Mouse (Mus musculus) induced T-regulatory cell, adult 2 months (primary cell): ENCODE data around the gene Brca2.

Experiments used
- DNase-seq: peaks from one replicate; pipeline ENCODE4 v3.0.0-alpha.2; 2012; ENCODE audit warnings: low read depth

The Brca2 gene

DNA sequence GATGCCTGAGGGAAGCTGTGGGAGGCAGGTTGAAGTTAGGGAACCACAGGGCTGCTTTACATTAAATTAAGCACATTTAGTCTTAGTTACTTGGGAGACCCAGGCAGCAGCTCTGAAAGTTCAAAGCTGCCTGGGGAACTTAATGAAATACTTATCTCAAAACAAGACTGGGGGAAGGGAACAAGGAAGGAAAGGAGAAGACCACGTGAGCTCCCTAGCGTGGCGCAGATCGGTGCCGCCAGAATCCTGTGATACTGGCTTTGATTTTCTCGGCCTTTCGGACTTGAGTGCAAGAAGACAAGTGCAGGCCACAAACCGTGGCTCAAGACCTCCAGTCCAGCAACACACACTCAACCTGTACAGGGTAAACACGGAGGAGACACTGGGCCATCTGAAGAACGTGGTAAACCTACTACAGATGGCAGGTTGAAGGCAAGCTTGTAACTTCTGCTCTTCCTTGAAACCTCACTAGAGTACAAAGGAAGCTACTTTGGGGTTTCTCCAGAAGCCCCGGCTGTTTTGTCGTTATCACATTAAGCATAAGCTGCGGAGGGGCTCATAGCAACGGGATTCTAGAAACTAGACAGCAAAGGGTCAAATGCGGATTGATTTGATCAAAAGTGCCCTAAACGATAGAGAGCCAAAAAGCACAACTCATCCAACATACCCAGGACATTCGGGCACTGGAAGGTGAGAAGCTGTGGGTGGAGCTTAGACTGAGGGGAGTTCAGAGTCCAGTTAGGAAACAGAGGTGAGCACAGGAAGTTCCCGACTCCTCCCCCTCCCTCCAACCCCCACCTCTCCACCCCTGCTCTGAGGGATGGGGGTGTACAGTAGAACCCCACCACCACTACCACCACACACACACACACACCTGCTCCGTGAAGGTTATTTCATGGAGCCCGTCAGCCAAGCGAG is 76.0 kb downstream of the Brca2 start:
- peak; percentile 80 for DNase-seq

DNA sequence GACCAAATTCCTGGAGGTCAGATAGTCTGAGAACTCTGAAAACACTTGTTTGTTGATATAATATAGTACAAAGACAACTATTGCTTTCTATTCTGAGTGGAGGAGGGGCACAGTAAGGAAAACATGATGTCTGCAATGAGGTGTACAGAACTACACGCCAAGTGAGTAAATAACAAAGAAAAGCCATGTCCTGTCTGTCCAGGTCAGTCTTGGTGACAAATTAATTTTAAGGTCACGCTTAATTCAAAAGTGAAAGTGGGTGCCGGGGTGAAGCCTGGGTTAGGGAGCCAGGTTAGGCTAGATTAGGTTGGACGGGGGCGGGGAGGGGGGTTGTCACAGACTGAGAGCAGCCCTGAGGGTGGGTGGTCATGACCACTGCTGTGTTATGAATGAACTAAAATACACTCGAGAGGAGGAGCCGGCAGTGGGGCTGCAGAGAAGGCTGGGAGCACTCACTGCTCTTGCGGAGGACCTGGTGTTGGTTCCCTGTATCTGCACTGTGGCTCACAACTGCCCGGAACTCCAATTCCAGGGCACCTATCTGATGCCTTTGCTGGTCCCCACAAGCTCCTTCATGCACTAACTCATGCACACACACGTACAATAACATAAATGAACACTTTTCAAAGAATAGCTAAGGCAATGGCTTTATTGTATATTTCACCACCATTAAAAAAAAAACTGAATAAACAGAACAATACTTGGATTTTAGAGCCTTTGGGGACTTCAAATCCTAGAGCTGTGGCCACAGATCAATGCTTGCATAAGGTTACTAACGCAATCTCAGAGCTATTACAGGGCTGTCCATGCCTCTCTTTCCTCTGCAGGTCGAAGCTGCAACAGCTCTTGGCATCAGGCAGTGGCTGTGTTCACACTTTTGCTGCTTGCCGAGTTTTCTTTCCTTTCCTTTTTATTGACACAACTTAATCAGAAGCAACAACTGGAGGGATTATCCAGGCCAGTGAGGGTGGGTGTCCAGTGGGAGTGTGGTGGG is 77.2 kb downstream of the Brca2 start:
- peak; percentile 73 for DNase-seq

DNA sequence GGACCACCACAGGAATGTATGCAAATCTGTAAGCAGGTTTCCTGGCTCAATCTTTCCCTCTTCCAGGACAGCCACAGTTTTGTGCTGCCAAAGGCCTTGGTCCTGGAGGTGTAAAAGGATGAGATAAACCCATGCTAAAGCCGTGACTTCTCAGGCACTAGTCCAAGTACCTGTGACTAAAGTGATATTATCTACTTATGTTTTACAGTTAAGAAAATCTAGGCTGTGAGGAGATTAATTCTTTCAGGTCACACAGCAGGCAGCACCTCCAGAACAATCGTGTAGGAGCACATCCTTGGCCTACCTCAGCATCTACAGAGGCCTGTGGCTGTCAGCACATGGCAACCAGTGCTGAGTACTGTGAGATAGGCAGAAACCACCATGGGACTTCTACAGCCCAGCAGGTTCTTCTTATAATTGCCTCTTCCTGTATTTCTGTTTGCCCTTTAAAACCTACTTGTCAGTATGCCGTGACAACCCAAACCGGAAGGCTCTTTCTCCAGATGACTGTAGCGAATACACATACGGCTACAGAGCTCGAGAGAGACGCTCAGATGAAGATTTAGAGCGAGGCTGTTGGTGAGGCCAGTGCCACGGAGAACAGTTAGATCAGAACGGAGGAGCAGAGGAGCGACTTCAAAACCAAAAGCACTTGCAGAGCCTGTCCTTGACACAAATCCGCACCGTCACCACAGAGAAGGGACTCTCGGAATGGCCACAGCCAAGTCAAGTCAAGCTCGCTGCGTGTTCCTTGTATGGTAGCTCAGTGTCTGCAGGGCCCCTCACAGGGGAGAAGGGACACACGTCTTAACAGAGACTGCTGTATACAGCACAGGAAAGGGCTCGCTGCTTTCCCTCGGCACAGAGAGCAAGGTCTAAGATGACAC is 78.4 kb downstream of the Brca2 start:
- DNase-seq: peak; percentile 91

DNA sequence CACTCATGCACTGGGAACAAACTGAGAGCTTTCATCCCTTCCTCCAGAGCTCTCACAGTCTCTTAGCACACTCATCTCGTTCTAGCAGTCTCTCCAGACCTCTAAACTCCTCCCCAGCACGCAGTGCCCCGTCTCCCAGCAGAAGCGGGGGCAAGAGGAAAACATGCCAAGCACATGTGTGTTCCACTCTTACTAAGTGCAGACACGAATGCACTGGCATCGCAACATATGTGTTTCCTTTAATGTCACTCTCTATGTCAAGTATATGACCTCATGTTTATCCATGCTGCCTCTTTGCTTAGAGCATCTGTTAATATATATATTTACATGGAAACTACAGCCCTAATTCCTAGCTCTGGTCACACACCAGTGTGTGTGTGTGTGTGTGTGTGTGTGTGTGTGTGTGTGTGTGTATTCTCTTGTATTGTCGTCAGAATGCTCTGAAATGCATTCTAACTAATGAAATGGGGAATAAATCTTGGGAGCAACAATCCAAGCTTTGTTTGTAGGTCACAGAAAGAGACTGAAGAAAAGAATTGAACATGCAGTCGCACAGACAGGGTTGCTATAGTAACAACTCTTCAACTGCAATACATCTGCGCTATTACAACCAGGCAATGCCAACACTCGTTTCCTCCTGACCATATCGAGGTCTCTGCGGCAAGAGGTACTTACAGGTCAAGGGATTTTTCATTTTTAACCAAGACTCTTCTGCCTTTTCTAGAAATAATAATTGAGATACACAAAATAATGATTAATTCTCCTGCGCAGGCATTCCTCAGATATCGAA is 79.2 kb downstream of the Brca2 start:
- DNase-seq: no peak

DNA sequence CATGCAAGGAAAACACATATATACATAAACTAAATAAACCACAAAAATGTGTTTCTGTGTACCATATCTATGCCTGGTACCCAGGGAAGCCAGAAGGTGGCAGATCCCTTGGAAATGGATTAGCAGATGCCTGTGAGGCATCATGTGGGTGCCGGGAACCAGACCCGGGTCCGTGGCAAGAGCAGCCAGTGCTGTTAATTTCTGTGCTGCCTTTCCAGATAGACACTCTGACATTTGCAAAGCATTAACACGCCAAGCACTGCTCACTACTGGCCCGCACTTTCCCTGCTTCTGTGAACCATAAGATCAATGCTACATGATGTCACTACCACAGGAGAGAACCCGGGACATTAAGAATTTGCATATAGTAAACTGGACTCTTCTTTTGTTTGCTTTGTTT is 83.7 kb downstream of the Brca2 start:
- DNase-seq: no peak

DNA sequence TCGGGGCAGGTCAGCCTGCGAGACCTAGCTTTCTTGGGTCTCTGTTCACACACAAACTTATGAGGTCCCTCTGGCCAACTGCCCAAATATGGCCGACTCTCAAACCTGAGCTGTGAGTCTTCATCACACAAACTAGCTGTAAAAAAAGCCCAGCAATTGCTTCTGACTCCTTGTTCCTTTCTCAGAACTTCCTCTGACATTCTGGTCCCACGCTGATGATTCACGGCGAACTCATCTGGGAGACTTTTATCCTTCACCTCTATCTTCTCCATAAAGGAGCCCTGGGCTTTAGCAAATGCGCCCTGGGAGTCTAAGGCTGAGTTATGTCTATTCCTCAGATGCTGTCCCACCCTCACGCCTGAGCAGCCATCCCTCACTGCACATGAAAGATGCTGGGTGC is 85.2 kb downstream of the Brca2 start:
- no peak for DNase-seq

DNA sequence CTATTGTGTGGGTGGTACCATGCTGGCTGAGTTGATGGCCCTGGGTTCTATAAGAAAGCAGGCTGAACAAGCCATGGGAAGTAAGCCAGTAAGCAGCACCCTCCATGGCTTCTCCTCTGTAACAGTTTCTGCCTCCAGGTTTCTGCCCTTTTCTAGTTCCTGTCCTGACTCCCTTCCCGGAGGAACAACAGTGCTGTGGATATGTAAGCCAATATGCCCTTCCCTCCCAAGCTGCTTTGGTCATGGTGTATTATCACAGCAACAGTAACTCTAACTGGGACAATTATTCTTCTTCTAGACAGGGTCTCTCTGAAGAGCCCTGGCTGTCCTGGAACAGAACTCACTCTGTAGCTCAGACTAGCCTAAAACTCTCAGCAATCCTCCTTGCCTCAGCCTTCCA is 88.7 kb downstream of the Brca2 start:
- no peak for DNase-seq

DNA sequence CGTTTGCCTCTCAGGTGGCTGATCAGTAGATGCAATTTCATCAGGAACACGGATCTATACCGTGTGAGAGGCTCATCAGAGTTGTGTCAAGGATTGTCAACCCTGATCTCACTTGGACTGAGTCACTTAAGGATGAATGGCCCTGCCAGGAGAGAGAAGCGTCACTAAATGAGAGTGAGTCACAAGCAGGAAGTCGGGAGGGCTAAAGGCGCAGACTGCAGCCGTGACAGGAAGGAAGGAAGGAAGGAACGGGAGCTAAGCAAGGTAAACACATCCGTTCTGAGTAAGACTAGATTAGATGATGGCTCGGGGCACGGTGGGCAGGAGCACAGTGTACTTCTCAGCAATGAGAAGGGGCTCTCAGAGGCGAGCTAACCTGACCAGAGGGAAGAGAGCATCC is 89.3 kb downstream of the Brca2 start:
- DNase-seq: peak; percentile 85

DNA sequence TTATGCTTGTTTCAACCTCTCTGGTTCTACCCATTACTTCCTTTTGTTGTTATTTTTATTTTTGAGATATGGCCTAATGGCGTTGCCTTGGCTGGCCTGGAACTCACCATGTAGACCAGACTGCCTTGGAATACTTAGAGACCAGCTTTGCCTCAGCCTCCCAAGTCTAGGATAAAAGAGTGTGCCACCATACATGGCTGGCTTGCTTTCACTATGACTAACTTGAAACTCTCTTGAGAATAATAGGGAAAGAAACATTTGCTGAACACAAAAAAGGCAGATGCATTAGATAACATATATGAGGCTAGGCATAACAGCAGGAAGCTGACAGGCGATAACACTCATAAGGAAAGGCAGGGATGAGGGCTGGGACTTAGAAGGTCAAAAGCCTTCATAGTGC is 91.6 kb downstream of the Brca2 start:
- no peak for DNase-seq

DNA sequence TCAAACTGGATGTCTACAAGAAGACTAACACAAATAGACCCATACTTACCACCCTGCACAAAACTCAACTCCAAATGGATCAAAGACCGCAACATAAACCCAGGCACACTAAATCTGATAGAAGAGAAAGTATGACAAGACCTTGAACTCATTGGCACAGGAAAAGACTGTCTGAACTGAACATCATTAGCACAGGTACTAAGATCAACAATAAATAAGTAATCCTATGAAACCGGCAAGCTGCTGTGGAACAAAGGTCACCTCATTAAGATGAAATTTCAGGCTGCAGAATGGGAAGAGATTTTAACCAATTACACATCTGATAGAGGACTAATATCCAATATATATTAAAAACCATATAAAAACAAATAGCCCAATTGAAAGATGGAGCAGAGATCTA is 93.8 kb downstream of the Brca2 start:
- no peak for DNase-seq

DNA sequence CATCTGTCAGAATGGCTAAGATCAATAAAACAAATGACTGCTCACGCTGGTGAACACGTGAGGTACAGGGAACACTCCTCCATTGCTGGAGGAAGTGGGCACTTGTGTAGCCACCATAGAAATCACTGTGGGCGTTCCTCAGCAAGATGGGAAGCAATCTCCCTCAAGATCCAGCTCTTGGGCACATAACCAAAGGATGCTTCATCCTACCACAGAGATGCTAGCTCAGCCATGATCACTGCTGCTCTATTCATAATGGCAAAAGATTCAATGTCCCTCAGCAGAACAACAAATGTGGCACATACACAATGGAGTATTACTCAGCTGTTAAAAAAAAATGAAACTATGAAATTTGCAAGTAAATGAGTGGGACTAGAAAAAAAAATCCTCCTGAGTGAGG is 94.3 kb downstream of the Brca2 start:
- no peak for DNase-seq

DNA sequence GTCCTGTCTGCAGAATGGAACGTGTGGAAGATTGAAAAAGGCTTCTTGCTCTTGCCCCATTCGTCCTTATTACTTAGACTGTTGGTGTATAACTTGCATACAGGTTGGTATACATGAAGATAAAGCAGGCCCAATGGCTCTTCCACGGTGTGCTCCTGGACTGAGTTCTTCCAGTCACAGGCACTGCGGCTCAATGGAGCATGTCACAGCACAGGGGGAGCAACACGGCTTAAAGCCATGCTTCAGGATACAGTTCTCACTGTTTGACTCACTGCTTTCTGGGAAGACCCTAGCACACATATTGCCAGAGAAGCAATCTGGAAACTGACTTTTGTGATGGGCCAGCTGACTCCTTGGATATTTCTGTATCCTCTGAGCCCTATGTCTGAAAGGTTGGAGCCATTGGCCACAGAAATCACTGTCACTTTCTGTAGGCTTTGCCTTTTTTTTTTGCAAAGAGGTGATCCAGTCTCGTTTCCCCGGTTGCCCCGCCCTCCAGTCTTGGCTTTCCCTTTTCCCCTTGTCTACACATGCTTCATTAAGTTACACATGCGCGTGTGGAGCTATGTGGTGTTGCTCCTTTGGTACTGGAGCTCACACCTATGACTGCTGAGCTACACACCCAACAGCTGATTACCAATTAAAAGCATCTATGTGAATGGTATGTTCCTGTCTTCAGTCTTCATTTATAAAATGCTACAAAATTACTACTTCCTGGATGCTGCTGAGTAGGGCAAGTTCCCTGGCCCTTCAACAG is 96.3 kb downstream of the Brca2 start:
- no peak for DNase-seq
